Mouse (Mus musculus) heart, embryonic 13.5 days (tissue): ENCODE measurements at regions not wholly inside any gene's neighbourhood (a gene's known extent, or its start where the extent isn't known, plus 50 kb on each side); places are given as distances from the start of the nearest gene placed in this dataset.

ENCODE experiments used
- ATAC-seq: fragments of 200-750 bp; cut with Nextera tagmentation; 2 replicates; pipeline ENCODE4 v1.8.0; 2017; ENCODE audit warnings: moderate TSS enrichment; ENCODE audit not compliant: insufficient number of reproducible peaks, low FRiP score, low TSS enrichment; ENCODE audit errors: extremely low read depth
- H3K27ac ChIP-seq: fragments of 300-500 bp; sonication (generic); replicated peaks from 2 replicates; pipeline ENCODE4 v1.5.1; 2015; ENCODE audit warnings: moderate library complexity, mild to moderate bottlenecking, inconsistent platforms
- H3K27me3 ChIP-seq: fragments of 300-500 bp; sonication (generic); replicated peaks from 2 replicates; pipeline ENCODE4 v1.6.1; 2015; ENCODE audit warnings: mild to moderate bottlenecking, inconsistent platforms
- H3K36me3 ChIP-seq: fragments of 300-500 bp; sonication (generic); 2 replicates; pipeline ENCODE4 v1.6.1; 2015; ENCODE audit warnings: mild to moderate bottlenecking, inconsistent platforms
- H3K4me1 ChIP-seq: fragments of 300-500 bp; sonication (generic); 2 replicates; pipeline ENCODE4 v1.6.1; 2015; ENCODE audit warnings: inconsistent platforms
- H3K4me2 ChIP-seq: fragments of 300-500 bp; sonication (generic); 2 replicates; pipeline ENCODE4 v1.6.1; 2015; ENCODE audit warnings: inconsistent platforms, mild to moderate bottlenecking, moderate library complexity
- H3K4me3 ChIP-seq: fragments of 300-500 bp; sonication (generic); 2 replicates; pipeline ENCODE4 v1.5.1; 2015; ENCODE audit warnings: moderate library complexity, mild to moderate bottlenecking, inconsistent platforms
- H3K9ac ChIP-seq: fragments of 300-500 bp; sonication (generic); 2 replicates; pipeline ENCODE4 v1.6.1; 2015; ENCODE audit warnings: inconsistent platforms, mild to moderate bottlenecking, moderate library complexity
- H3K9me3 ChIP-seq: fragments of 300-500 bp; sonication (generic); 2 replicates; pipeline ENCODE4 v1.6.1; 2016; ENCODE audit warnings: inconsistent platforms
- WGBS: fragments of 180-500 bp; shearing (Covaris S2); methylation state at CpG from one replicate; pipeline ENCODE4 v1.1.7; 2015; ENCODE audit warnings: mixed read lengths; 5-methylcytosine and 5-hydroxymethylcytosine counted together

- 11% methylated on average over 13 of the region's 13 CpGs for WGBS
- ATAC-seq: no peak; the same call in 1 of the 2 replicates
- H3K36me3 ChIP-seq: no peaks in the 10 kb centered on the region
- no peak overlapping the region for H3K4me3 ChIP-seq
- peaks cover 10% of the 10 kb centered on the region for H3K4me1 ChIP-seq
- H3K9ac ChIP-seq: no peak overlapping the region
- H3K27me3 ChIP-seq: peaks cover 14% of the 10 kb centered on the region; the same call in 1 of the 2 replicates
- H3K9me3 ChIP-seq: no peaks in the 10 kb centered on the region
- H3K27ac ChIP-seq: no peak overlapping the region
- H3K4me2 ChIP-seq: peak overlapping the region; percentile 8; the same call in 1 of the 2 replicates
These were observed 160.4 kb upstream of the 4931429L15Rik start for GRCm38 (mm10) chr9:46480080-46480690.

- H3K9ac ChIP-seq: no peak overlapping the region
- H3K4me1 ChIP-seq: peaks cover 10% of the 10 kb centered on the region
- no peak for ATAC-seq
- 57% methylated on average over 2 of the region's 2 CpGs for whole genome bisulfite sequencing
- H3K27me3 ChIP-seq: peaks cover 14% of the 10 kb centered on the region; the same call in 1 of the 2 replicates
- H3K9me3 ChIP-seq: no peaks in the 10 kb centered on the region
- H3K4me3 ChIP-seq: no peak overlapping the region
- H3K36me3 ChIP-seq: no peaks in the 10 kb centered on the region
- H3K27ac ChIP-seq: no peak overlapping the region
- H3K4me2 ChIP-seq: no peak overlapping the region
These were observed 158.8 kb upstream of the 4931429L15Rik start for GRCm38 (mm10) chr9:46478611-46479010.

GRCm38 (mm10) chr9:46476516-46476915 is 156.7 kb upstream of the 4931429L15Rik start:
- H3K36me3 ChIP-seq: no peaks in the 10 kb centered on the region
- H3K9me3 ChIP-seq: no peaks in the 10 kb centered on the region
- H3K27ac ChIP-seq: no peak overlapping the region
- WGBS: 57% methylated on average over 5 of the region's 5 CpGs
- H3K9ac ChIP-seq: no peak overlapping the region
- H3K27me3 ChIP-seq: 0 out of 2 replicates have a peak, but pooled peaks cover 14% of the 10 kb centered on the region
- H3K4me3 ChIP-seq: no peak overlapping the region
- no peak overlapping the region for H3K4me2 ChIP-seq
- H3K4me1 ChIP-seq: peaks cover 10% of the 10 kb centered on the region
- no peak for ATAC-seq

DNA sequence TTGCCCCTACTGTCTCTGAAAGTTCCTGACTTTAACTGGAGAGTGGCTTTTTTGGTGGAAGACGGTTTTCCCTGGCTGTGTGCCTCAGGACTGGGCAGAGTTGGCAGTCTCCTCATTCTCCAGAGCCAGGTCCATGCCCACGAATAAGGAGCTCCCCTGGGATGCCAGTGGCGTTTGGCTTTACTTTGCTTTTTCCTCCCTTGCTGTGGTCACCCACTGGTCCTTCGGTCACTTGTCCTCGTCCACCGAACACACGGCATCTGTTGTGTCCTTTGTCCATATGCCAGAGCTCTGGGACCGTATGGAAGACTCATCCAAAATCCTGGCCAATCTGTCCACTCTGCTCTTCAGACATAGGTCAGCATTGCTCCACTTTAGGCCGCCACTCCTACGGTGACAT is 153.9 kb upstream of the 4931429L15Rik start:
- H3K9ac ChIP-seq: no peak overlapping the region
- H3K4me1 ChIP-seq: peaks cover 3% of the 10 kb centered on the region; the same call in 1 of the 2 replicates
- peaks cover 14% of the 10 kb centered on the region; the same call in 1 of the 2 replicates for H3K27me3 ChIP-seq
- 82% methylated on average over 10 of the region's 10 CpGs for WGBS
- no peak overlapping the region for H3K4me3 ChIP-seq
- H3K9me3 ChIP-seq: no peaks in the 10 kb centered on the region
- ATAC-seq: no peak
- no peak overlapping the region for H3K4me2 ChIP-seq
- H3K27ac ChIP-seq: no peak overlapping the region
- no peaks in the 10 kb centered on the region for H3K36me3 ChIP-seq

DNA sequence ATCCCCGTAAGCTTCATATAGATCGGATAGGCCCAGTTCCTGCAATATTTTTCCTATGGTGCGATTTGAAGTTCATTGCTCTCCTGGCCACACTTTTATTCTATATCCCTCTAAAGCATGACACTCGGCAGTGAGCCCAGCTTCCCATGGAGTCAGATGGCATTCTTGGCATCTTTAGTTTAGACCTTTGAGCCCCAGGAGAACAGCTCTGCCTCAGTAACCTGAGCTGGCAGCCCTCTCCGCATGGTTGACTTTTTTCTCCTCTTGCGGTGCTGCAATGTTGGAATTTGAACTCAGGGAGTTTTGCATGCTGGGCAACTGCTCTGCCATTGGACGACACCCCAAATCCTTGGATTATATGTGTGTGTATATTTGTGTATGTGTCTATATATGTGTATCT is 149.7 kb upstream of the 4931429L15Rik start:
- Histone ChIP-seq H3K4me2 (no peak overlapping the region), H3K27ac (no peak overlapping the region), H3K9ac (no peak overlapping the region), H3K9me3 (peaks cover 3% of the 10 kb centered on the region; the same call in 1 of the 2 replicates), H3K27me3 (peaks cover 9% of the 10 kb centered on the region; the same call in 1 of the 2 replicates), H3K36me3 (no peaks in the 10 kb centered on the region), H3K4me3 (no peak overlapping the region), H3K4me1 (peaks cover 3% of the 10 kb centered on the region; the same call in 1 of the 2 replicates)
- WGBS: 81% methylated on average over 7 of the region's 7 CpGs
- ATAC-seq: no peak

- ATAC-seq: no peak
- Histone ChIP-seq H3K27ac (no peak overlapping the region), H3K27me3 (peaks cover 11% of the 10 kb centered on the region; the same call in 1 of the 2 replicates), H3K9me3 (peaks cover 3% of the 10 kb centered on the region; the same call in 1 of the 2 replicates), H3K4me2 (no peak overlapping the region), H3K4me1 (peaks cover 3% of the 10 kb centered on the region; the same call in 1 of the 2 replicates), H3K4me3 (no peak overlapping the region), H3K36me3 (no peaks in the 10 kb centered on the region), H3K9ac (no peak overlapping the region)
- 54% methylated on average over 2 of the region's 2 CpGs for WGBS
These were observed 148.5 kb upstream of the 4931429L15Rik start for GRCm38 (mm10) chr9:46468306-46468705.

- Histone ChIP-seq H3K9me3 (peaks cover 3% of the 10 kb centered on the region; the same call in 1 of the 2 replicates), H3K27ac (no peak overlapping the region), H3K27me3 (peaks cover 13% of the 10 kb centered on the region; the same call in 1 of the 2 replicates), H3K4me2 (no peak overlapping the region), H3K9ac (no peak overlapping the region), H3K4me3 (no peak overlapping the region), H3K4me1 (peaks cover 3% of the 10 kb centered on the region; the same call in 1 of the 2 replicates), H3K36me3 (no peaks in the 10 kb centered on the region)
- 74% methylated on average over 3 of the region's 3 CpGs for WGBS
- ATAC-seq: no peak
These were observed 147.9 kb upstream of the 4931429L15Rik start for GRCm38 (mm10) chr9:46467671-46468070.

- H3K4me2 ChIP-seq: no peak overlapping the region
- peaks cover 3% of the 10 kb centered on the region; the same call in 1 of the 2 replicates for H3K9me3 ChIP-seq
- H3K9ac ChIP-seq: no peak overlapping the region
- 77% methylated on average over 5 of the region's 5 CpGs for WGBS
- H3K4me3 ChIP-seq: no peak overlapping the region
- no peak for ATAC-seq
- H3K27ac ChIP-seq: no peak overlapping the region
- H3K27me3 ChIP-seq: peaks cover 29% of the 10 kb centered on the region
- no peaks in the 10 kb centered on the region for H3K4me1 ChIP-seq
- no peaks in the 10 kb centered on the region for H3K36me3 ChIP-seq
These were observed 142.9 kb upstream of the 4931429L15Rik start for GRCm38 (mm10) chr9:46462681-46463080.

- Histone ChIP-seq H3K4me1 (peaks cover 17% of the 10 kb centered on the region), H3K9ac (no peak overlapping the region), H3K9me3 (no peaks in the 10 kb centered on the region), H3K36me3 (no peaks in the 10 kb centered on the region), H3K27me3 (peaks cover 16% of the 10 kb centered on the region; the same call in 1 of the 2 replicates), H3K4me2 (no peak overlapping the region), H3K4me3 (no peak overlapping the region), H3K27ac (no peak overlapping the region)
- ATAC-seq: no peak
- 82% methylated on average over 6 of the region's 6 CpGs for WGBS
These were observed 138.2 kb upstream of the 4931429L15Rik start for GRCm38 (mm10) chr9:46457945-46458344.

DNA sequence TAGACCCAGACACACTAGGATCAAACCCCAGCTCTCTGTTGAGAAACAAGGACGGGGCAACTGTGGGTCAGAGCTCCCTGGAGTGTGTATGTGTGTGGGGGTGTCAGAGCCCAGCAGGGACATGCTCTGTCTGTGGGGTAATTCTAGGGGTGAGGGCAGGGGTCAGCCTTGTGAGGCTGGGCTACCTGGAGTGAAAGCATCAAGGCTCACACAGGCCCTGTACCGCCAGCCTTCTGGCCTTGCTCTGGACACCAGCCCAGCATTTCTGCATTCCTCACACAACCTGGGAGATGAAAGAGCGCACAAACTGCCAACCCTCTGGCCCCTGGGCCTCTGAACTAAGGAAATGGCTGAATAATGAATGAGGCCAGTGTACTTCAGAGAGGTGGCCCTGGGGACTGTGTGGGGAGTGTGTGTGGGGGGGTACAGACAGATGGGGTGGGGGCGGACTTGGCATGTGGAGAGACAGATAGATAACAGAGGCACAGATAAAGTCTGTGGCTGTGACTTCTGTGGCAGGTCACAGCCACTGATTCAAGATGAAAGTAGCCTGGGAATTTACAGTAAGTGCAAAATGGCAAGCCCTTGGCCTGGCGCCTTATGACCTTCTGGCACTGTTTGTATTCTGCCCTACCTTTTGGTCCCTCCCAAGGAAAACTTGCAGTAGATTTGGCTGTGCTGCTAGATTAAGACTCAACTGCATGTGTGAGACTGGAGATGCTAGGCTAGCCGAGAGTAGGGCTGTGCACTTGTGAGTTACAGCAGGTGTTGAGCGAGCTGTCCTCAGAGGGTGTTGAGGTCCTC is 135.2 kb upstream of the 4931429L15Rik start:
- peaks cover 8% of the 10 kb centered on the region for H3K27me3 ChIP-seq
- H3K4me1 ChIP-seq: peaks cover 17% of the 10 kb centered on the region
- no peaks in the 10 kb centered on the region for H3K36me3 ChIP-seq
- peak overlapping the region; percentile 15; the same call in 1 of the 2 replicates for H3K27ac ChIP-seq
- WGBS: 47% methylated on average over 7 of the region's 7 CpGs
- H3K4me2 ChIP-seq: no peak overlapping the region
- H3K9ac ChIP-seq: no peak overlapping the region
- no peak for ATAC-seq
- H3K4me3 ChIP-seq: no peak overlapping the region
- H3K9me3 ChIP-seq: no peaks in the 10 kb centered on the region
